In genomic region chr11:94449886-94450285, GRCm38 (mm10) we compare ENCODE assay signal across 15 mouse cellular contexts. TPM values are rescaled to one million over a fixed set of nuclear protein-coding genes. Genes with fewer than 3 reads are reported as not detected.
DNase-seq lines count a peak whose midpoint lies in the region; ATAC-seq lines count a peak whose summit lies in the region.
"Had no signal": no experiment of that assay in that cellular context is flagged by ENCODE, and none has a peak within 500 bp of the region (broad histone marks: within the 10 kb centered on the region; RNA-seq: fewer than 3 reads in every experiment).

No protein-coding gene starts in this region.

- no peak overlapping the region for H3K4me3 ChIP-seq in neural tube, embryonic 13.5 days
- no peak overlapping the region for H3K4me3 ChIP-seq in hindbrain, embryonic 12.5 days
- H3K4me3 ChIP-seq: embryonic facial prominence, embryonic 13.5 days; neural tube, embryonic 12.5 days had no signal

- peaks cover 55% of the 10 kb centered on the region for H3K4me1 ChIP-seq in neural tube, embryonic 13.5 days (replicated peaks)
- H3K4me1 ChIP-seq in hindbrain, embryonic 12.5 days: peaks cover 52% of the 10 kb centered on the region

- H3K36me3 ChIP-seq in neural tube, embryonic 13.5 days: 0 out of 2 replicates have a peak, but pooled peaks cover 4% of the 10 kb centered on the region
- peaks cover 8% of the 10 kb centered on the region; the same call in 1 of the 2 replicates for H3K36me3 ChIP-seq in hindbrain, embryonic 12.5 days
- H3K36me3 ChIP-seq: neural tube, embryonic 12.5 days had no signal

- peak overlapping the region; percentile 70 for H3K27ac ChIP-seq in neural tube, embryonic 13.5 days (replicated peaks)
- peak overlapping the region; percentile 68 for H3K27ac ChIP-seq in hindbrain, embryonic 12.5 days
- H3K27ac ChIP-seq: embryonic facial prominence, embryonic 13.5 days; neural tube, embryonic 12.5 days had no signal

- peak; percentile 9 for DNase-seq in adrenal gland, adult 2 months
- no peak for DNase-seq in adrenal gland, postnatal 10 days
- DNase-seq in neural tube, embryonic 10.5 days (ENCODE audit: extremely low spot score, low spot score): no peak
- no peak for DNase-seq in T-cell, adult 2 months (ENCODE audit: low spot score)
- DNase-seq in testis, postnatal 10 days (ENCODE audit: low spot score): no peak
- no peak for DNase-seq in kidney, postnatal 25 days
- DNase-seq: cerebellum, adult 9-11 months; gastrocnemius, postnatal 10 days; kidney, adult 9 months; layer of hippocampus, adult 9-11 months; liver had no signal

- no peaks in the 10 kb centered on the region for H3K27me3 ChIP-seq in neural tube, embryonic 13.5 days
- no peaks in the 10 kb centered on the region for H3K27me3 ChIP-seq in hindbrain, embryonic 12.5 days
- H3K27me3 ChIP-seq: embryonic facial prominence, embryonic 13.5 days; neural tube, embryonic 12.5 days had no signal

- H3K9ac ChIP-seq in neural tube, embryonic 13.5 days: no peak overlapping the region
- no peak overlapping the region for H3K9ac ChIP-seq in hindbrain, embryonic 12.5 days
- H3K9ac ChIP-seq: neural tube, embryonic 12.5 days had no signal

- H3K9me3 ChIP-seq in neural tube, embryonic 13.5 days: no peaks in the 10 kb centered on the region
- H3K9me3 ChIP-seq in hindbrain, embryonic 12.5 days (replicated peaks): no peaks in the 10 kb centered on the region
- H3K9me3 ChIP-seq: embryonic facial prominence, embryonic 13.5 days; neural tube, embryonic 12.5 days had no signal

- ATAC-seq in neural tube, embryonic 13.5 days (ENCODE audit: low read depth): no peak
- no peak for ATAC-seq in hindbrain, embryonic 12.5 days (ENCODE audit: low FRiP score)

- H3K4me2 ChIP-seq in neural tube, embryonic 13.5 days: no peak overlapping the region
- no peak overlapping the region for H3K4me2 ChIP-seq in hindbrain, embryonic 12.5 days (replicated peaks)
- H3K4me2 ChIP-seq: embryonic facial prominence, embryonic 13.5 days; neural tube, embryonic 12.5 days had no signal

- 68% methylated on average over 5 of the region's 5 CpGs for WGBS in neural tube, embryonic 13.5 days
- 73% methylated on average over 5 of the region's 5 CpGs for WGBS in hindbrain, embryonic 12.5 days

RNA-seq across cellular contexts. Expression of gene Cacna1g, which starts 24.1 kb away (rescaled TPM):
- total RNA-seq in adrenal gland, adult 2 months (2021): under 1 TPM; 0.61 to 0.69 TPM
- 2.7 and 3.5 TPM in 2 replicates for polyA plus RNA-seq in adrenal gland, adult 2 months (2012; rRNA removed)
- total RNA-seq in adrenal gland, postnatal 10 days (2021): 1 to 10 TPM; 2.1 to 2.8 TPM
- 8.9 and 9.3 TPM in 2 replicates for polyA plus RNA-seq in neural tube, embryonic 13.5 days (2015; fragmentation: Nextera tagmentation; extraction: Ambion mirVana)
- 19.1 and 21.4 TPM in 2 replicates for polyA plus RNA-seq in hindbrain, embryonic 12.5 days (2016; fragmentation: Nextera tagmentation; extraction: Ambion mirVana)

RNA-seq across cellular contexts. Expression of gene Spata20, which starts 36.1 kb away (rescaled TPM):
- total RNA-seq in adrenal gland, adult 2 months (2021): not detected
- not detected in 2 replicates for polyA plus RNA-seq in adrenal gland, adult 2 months (2012; rRNA removed)
- total RNA-seq in adrenal gland, postnatal 10 days (2021): not detected
- 0.28 TPM in 1 of 2 replicates, not detected in the other for polyA plus RNA-seq in neural tube, embryonic 13.5 days (2015; fragmentation: Nextera tagmentation; extraction: Ambion mirVana)
- 0.08 TPM in 1 of 2 replicates, not detected in the other for polyA plus RNA-seq in hindbrain, embryonic 12.5 days (2016; fragmentation: Nextera tagmentation; extraction: Ambion mirVana)
- total RNA-seq: gastrocnemius, postnatal 10 days had no signal
- polyA plus RNA-seq: neural tube, embryonic 12.5 days had no signal

RNA-seq across cellular contexts. Expression of gene Epn3, which starts 49.9 kb away (rescaled TPM):
- total RNA-seq in adrenal gland, adult 2 months (2021): 10 to 100 TPM; 23.3 to 40.4 TPM
- 23.0 and 25.5 TPM in 2 replicates for polyA plus RNA-seq in adrenal gland, adult 2 months (2012; rRNA removed)
- total RNA-seq in adrenal gland, postnatal 10 days (2021): 10 to 100 TPM in 1 of 2 experiments, 1 to 10 TPM in 1; 7.0 to 10.2 TPM
- polyA plus RNA-seq in neural tube, embryonic 13.5 days (2015; fragmentation: Nextera tagmentation; extraction: Ambion mirVana): 0.24 and 0.51 TPM in 2 replicates
- polyA plus RNA-seq in hindbrain, embryonic 12.5 days (2016; fragmentation: Nextera tagmentation; extraction: Ambion mirVana): 1.7 and 2.5 TPM in 2 replicates

RNA-seq across cellular contexts. Expression of gene Abcc3, which starts 57.1 kb away (rescaled TPM):
- total RNA-seq in adrenal gland, adult 2 months (2021): 1 to 10 TPM; 6.2 to 7.5 TPM
- polyA plus RNA-seq in adrenal gland, adult 2 months (2012; rRNA removed): 5.8 and 5.9 TPM in 2 replicates
- 1 to 10 TPM; 6.4 to 8.3 TPM for total RNA-seq in adrenal gland, postnatal 10 days (2021)
- polyA plus RNA-seq in neural tube, embryonic 13.5 days (2015; fragmentation: Nextera tagmentation; extraction: Ambion mirVana): 0.68 and 1.0 TPM in 2 replicates
- polyA plus RNA-seq in hindbrain, embryonic 12.5 days (2016; fragmentation: Nextera tagmentation; extraction: Ambion mirVana): 0.81 and 1.2 TPM in 2 replicates
